Mouse (Mus musculus): ENCODE data around the gene Bpifb6. TPM values are rescaled to one million over a fixed set of nuclear protein-coding genes. Genes with fewer than 3 reads are reported as not detected.

The Bpifb6 gene
- polyA plus RNA-seq (2015; fragmentation: Nextera tagmentation; extraction: Ambion mirVana), result not detected in 2 replicates

DNA sequence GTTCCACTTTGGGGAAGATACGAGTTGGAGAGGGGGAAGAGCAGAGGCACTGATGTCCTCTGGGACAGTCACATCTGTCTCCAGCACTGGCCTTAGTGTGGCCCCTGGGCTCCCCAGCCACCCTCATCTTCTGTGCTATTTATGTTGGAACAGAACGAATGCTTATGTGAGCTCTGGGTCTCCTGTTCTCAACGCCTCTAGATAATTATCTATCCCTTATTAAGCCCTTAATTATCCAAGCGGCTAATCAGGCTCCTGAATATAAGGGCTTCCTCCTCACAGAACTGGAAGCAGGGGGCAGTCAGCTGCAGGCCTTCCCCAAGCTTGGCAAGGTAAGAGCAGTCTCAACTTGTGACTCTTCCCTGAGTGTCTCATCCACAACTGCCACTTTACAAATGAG is at the start of gene Bpifb6:
Gene Bpifb6 (plus strand): TSS at position 301 of the 400 bp plus-strand sequence.
- H3K27me3 ChIP-seq (ENCODE audit: control insufficient read depth, insufficient read depth, low read depth, low read length), result no peaks in the 10 kb centered on the region
- no peak within 1 kb of the TSS for H3K27ac ChIP-seq (ENCODE audit: low read length)
- H3K4me2 ChIP-seq (ENCODE audit: low read depth, low read length), result no peak within 1 kb of the TSS
- H3K36me3 ChIP-seq (ENCODE audit: control insufficient read depth, insufficient read depth, low read length), result no peaks in the 10 kb centered on the region
- no peak for ATAC-seq (ENCODE audit: low read depth)
- H3K9ac ChIP-seq (ENCODE audit: low read length), result no peak within 1 kb of the TSS
- H3K4me3 ChIP-seq (ENCODE audit: low read length), result no peak within 1 kb of the TSS
- no peaks in the 10 kb centered on the region for H3K9me3 ChIP-seq (ENCODE audit: control insufficient read depth, low read length)
- no peaks in the 10 kb centered on the region for H3K4me1 ChIP-seq (replicated peaks; ENCODE audit: control insufficient read depth, insufficient read depth, low read length)
- 68% methylated on average over 4 of the region's 4 CpGs for WGBS

DNA sequence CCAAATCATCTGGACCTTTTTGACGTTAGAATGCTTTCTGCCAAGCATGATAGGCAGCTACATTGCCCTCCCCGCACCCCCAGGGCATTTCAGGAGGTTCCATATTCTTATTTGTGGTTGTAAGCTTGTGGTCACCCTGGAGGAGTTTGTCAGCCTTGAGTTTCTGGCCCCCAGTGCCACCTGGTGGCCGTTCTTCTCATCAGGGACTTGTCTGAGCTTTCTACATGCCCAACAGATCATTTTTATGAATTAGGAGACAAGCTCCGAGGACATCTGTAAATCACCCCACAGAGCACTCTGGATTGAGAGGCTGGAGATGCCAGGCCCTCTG is 49.2 kb upstream of the Bpifb6 start:
- 41% methylated on average over 4 of the region's 4 CpGs for WGBS
- ATAC-seq (ENCODE audit: low read depth), result no peak
- H3K4me2 ChIP-seq (ENCODE audit: low read depth, low read length), result no peak overlapping the region
- H3K4me3 ChIP-seq (ENCODE audit: low read length), result no peak overlapping the region
- no peak overlapping the region for H3K27ac ChIP-seq (ENCODE audit: low read length)
- H3K9me3 ChIP-seq (ENCODE audit: control insufficient read depth, low read length), result no peaks in the 10 kb centered on the region
- H3K9ac ChIP-seq (ENCODE audit: low read length), result no peak overlapping the region
- H3K27me3 ChIP-seq (ENCODE audit: control insufficient read depth, insufficient read depth, low read depth, low read length), result no peaks in the 10 kb centered on the region
- H3K4me1 ChIP-seq (replicated peaks; ENCODE audit: control insufficient read depth, insufficient read depth, low read length), result no peaks in the 10 kb centered on the region
- H3K36me3 ChIP-seq (ENCODE audit: control insufficient read depth, insufficient read depth, low read length), result no peaks in the 10 kb centered on the region

GRCm38 (mm10) chr2:153853544-153853943 is 46.6 kb upstream of the Bpifb6 start:
- Histone ChIP-seq H3K27ac (ENCODE audit: low read length) (no peak overlapping the region), H3K9ac (ENCODE audit: low read length) (no peak overlapping the region), H3K9me3 (ENCODE audit: control insufficient read depth, low read length) (no peaks in the 10 kb centered on the region), H3K4me1 (replicated peaks; ENCODE audit: control insufficient read depth, insufficient read depth, low read length) (no peaks in the 10 kb centered on the region), H3K27me3 (ENCODE audit: control insufficient read depth, insufficient read depth, low read depth, low read length) (no peaks in the 10 kb centered on the region), H3K36me3 (ENCODE audit: control insufficient read depth, insufficient read depth, low read length) (no peaks in the 10 kb centered on the region), H3K4me2 (ENCODE audit: low read depth, low read length) (no peak overlapping the region), H3K4me3 (ENCODE audit: low read length) (no peak overlapping the region)
- 10% methylated on average over 5 of the region's 5 CpGs for WGBS
- ATAC-seq (ENCODE audit: low read depth), result no peak

GRCm38 (mm10) chr2:153859581-153859980 is 40.6 kb upstream of the Bpifb6 start:
- H3K9ac ChIP-seq (ENCODE audit: low read length), result no peak overlapping the region
- no peak overlapping the region for H3K4me3 ChIP-seq (ENCODE audit: low read length)
- H3K9me3 ChIP-seq (ENCODE audit: control insufficient read depth, low read length), result no peaks in the 10 kb centered on the region
- H3K4me2 ChIP-seq (ENCODE audit: low read depth, low read length), result no peak overlapping the region
- 77% methylated on average over 2 of the region's 2 CpGs for WGBS
- ATAC-seq (ENCODE audit: low read depth), result no peak
- H3K27me3 ChIP-seq (ENCODE audit: control insufficient read depth, insufficient read depth, low read depth, low read length), result no peaks in the 10 kb centered on the region
- no peak overlapping the region for H3K27ac ChIP-seq (ENCODE audit: low read length)
- H3K4me1 ChIP-seq (replicated peaks; ENCODE audit: control insufficient read depth, insufficient read depth, low read length), result no peaks in the 10 kb centered on the region
- no peaks in the 10 kb centered on the region for H3K36me3 ChIP-seq (ENCODE audit: control insufficient read depth, insufficient read depth, low read length)

- no peaks in the 10 kb centered on the region for H3K36me3 ChIP-seq (ENCODE audit: control insufficient read depth, insufficient read depth, low read length)
- no peaks in the 10 kb centered on the region for H3K9me3 ChIP-seq (ENCODE audit: control insufficient read depth, low read length)
- WGBS, result 85% methylated on average over 11 of the region's 11 CpGs
- no peak overlapping the region for H3K9ac ChIP-seq (ENCODE audit: low read length)
- H3K4me3 ChIP-seq (ENCODE audit: low read length), result no peak overlapping the region
- no peak for ATAC-seq (ENCODE audit: low read depth)
- no peak overlapping the region for H3K4me2 ChIP-seq (ENCODE audit: low read depth, low read length)
- H3K27ac ChIP-seq (ENCODE audit: low read length), result no peak overlapping the region
- no peaks in the 10 kb centered on the region for H3K27me3 ChIP-seq (ENCODE audit: control insufficient read depth, insufficient read depth, low read depth, low read length)
- no peaks in the 10 kb centered on the region for H3K4me1 ChIP-seq (replicated peaks; ENCODE audit: control insufficient read depth, insufficient read depth, low read length)
Measured at GRCm38 (mm10) chr2:153860315-153860714, 39.9 kb upstream of the Bpifb6 start.

GRCm38 (mm10) chr2:153860715-153861114 is 39.5 kb upstream of the Bpifb6 start:
- no peak for ATAC-seq (ENCODE audit: low read depth)

DNA sequence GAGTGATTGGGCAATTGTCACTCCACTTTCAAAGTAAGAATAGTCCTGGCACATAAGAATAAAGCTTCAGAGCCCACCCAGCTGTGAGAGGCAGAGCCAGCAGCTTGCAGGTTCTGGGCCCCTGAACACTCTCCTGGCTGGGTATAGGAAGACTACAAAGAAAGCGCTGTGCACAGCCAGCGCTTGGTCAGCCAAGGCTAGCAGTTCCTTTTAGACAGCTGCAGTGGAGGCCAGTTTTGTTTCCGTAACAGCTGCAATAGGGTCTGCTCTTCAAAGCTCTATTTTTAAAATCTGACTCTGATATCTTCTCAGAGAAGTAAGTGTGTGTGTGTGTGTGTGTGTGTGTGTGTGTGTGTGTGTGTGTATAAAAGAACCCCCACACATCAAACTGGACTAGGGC is 38.2 kb upstream of the Bpifb6 start:
- WGBS, result 76% methylated on average over 3 of the region's 3 CpGs
- H3K4me1 ChIP-seq (replicated peaks; ENCODE audit: control insufficient read depth, insufficient read depth, low read length), result no peaks in the 10 kb centered on the region

More at GRCm38 (mm10) chr2:153860715-153861114, 39.5 kb upstream of the Bpifb6 start:
- Histone ChIP-seq H3K27me3 (ENCODE audit: control insufficient read depth, insufficient read depth, low read depth, low read length) (no peaks in the 10 kb centered on the region), H3K9me3 (ENCODE audit: control insufficient read depth, low read length) (no peaks in the 10 kb centered on the region), H3K4me1 (replicated peaks; ENCODE audit: control insufficient read depth, insufficient read depth, low read length) (no peaks in the 10 kb centered on the region), H3K4me3 (ENCODE audit: low read length) (no peak overlapping the region), H3K36me3 (ENCODE audit: control insufficient read depth, insufficient read depth, low read length) (no peaks in the 10 kb centered on the region), H3K27ac (ENCODE audit: low read length) (no peak overlapping the region), H3K9ac (ENCODE audit: low read length) (no peak overlapping the region), H3K4me2 (ENCODE audit: low read depth, low read length) (no peak overlapping the region)
- 27% methylated on average over 3 of the region's 3 CpGs for WGBS

DNA sequence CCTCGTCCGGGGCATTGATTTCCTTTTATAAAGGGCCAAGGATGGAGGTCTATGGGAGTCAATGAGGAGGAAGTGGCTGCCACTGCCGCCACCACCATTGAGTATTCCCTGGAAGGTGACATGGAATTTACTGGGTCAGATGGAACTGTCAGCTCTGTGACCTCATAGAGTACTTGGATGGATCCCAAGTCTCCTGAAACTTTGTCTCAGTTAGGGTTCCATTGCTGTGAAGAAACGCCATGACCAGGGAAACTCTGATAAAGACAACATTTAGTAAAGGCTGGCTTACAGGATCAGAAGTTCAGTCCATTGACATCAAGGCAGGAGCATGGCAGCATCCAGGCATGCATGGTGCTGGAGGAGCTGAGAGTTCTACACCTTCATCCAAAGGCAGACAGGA is 29.2 kb upstream of the Bpifb6 start, which contains the start of gene Sun5:
Gene Sun5 (minus strand): TSS at position 101 of the 400 bp plus-strand sequence.
- Histone ChIP-seq H3K4me1 (replicated peaks; ENCODE audit: control insufficient read depth, insufficient read depth, low read length) (no peaks in the 10 kb centered on the region), H3K4me3 (ENCODE audit: low read length) (no peak within 1 kb of the TSS), H3K27me3 (ENCODE audit: control insufficient read depth, insufficient read depth, low read depth, low read length) (no peaks in the 10 kb centered on the region), H3K27ac (ENCODE audit: low read length) (no peak within 1 kb of the TSS), H3K36me3 (ENCODE audit: control insufficient read depth, insufficient read depth, low read length) (no peaks in the 10 kb centered on the region), H3K9me3 (ENCODE audit: control insufficient read depth, low read length) (no peaks in the 10 kb centered on the region), H3K9ac (ENCODE audit: low read length) (no peak within 1 kb of the TSS), H3K4me2 (ENCODE audit: low read depth, low read length) (no peak within 1 kb of the TSS)
- WGBS, result 80% methylated on average over 4 of the region's 4 CpGs
- ATAC-seq (ENCODE audit: low read depth), result no peak

More for the DNA sequence above, 38.2 kb upstream of the Bpifb6 start:
- Histone ChIP-seq H3K4me2 (ENCODE audit: low read depth, low read length) (no peak overlapping the region), H3K9ac (ENCODE audit: low read length) (no peak overlapping the region), H3K9me3 (ENCODE audit: control insufficient read depth, low read length) (no peaks in the 10 kb centered on the region), H3K27ac (ENCODE audit: low read length) (no peak overlapping the region), H3K4me3 (ENCODE audit: low read length) (no peak overlapping the region), H3K27me3 (ENCODE audit: control insufficient read depth, insufficient read depth, low read depth, low read length) (no peaks in the 10 kb centered on the region), H3K36me3 (ENCODE audit: control insufficient read depth, insufficient read depth, low read length) (no peaks in the 10 kb centered on the region)
- no peak for ATAC-seq (ENCODE audit: low read depth)

- Histone ChIP-seq H3K27ac (ENCODE audit: low read length) (no peak within 1 kb of the TSS), H3K9me3 (ENCODE audit: control insufficient read depth, low read length) (no peaks in the 10 kb centered on the region), H3K4me2 (ENCODE audit: low read depth, low read length) (no peak within 1 kb of the TSS), H3K4me1 (replicated peaks; ENCODE audit: control insufficient read depth, insufficient read depth, low read length) (no peaks in the 10 kb centered on the region), H3K36me3 (ENCODE audit: control insufficient read depth, insufficient read depth, low read length) (no peaks in the 10 kb centered on the region), H3K27me3 (ENCODE audit: control insufficient read depth, insufficient read depth, low read depth, low read length) (no peaks in the 10 kb centered on the region), H3K9ac (ENCODE audit: low read length) (no peak within 1 kb of the TSS), H3K4me3 (ENCODE audit: low read length) (no peak within 1 kb of the TSS)
- ATAC-seq (ENCODE audit: low read depth), result no peak
- WGBS, result 52% methylated on average over 9 of the region's 9 CpGs
Measured at GRCm38 (mm10) chr2:153874745-153875144, 25.4 kb upstream of the Bpifb6 start, which contains the start of gene Bpifb2. TSS of gene Bpifb2 (plus strand) at chr2:153875045.

DNA sequence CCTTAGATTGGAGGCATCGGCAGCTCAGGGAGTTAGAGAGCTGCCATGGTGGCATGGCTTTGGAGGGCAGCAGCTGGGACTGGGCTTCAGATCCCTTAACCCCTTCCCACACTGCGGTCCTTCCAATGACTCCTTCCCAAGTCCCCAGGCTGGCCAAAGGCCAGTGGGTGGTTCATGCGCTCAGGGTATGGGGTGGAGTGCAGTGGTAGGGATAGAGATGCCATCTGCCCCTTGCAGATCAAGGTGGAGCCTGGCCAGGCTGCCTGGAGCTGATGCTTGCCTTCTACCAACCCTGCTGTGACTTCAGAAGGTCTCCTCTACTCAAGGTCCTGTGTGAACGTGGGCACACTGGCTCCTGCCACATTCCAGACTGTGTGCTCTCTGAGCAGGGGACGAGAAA is 1.1 kb upstream of the Bpifb6 start:
- ATAC-seq (ENCODE audit: low read depth), result no peak
- H3K4me3 ChIP-seq (ENCODE audit: low read length), result no peak overlapping the region
- H3K36me3 ChIP-seq (ENCODE audit: control insufficient read depth, insufficient read depth, low read length), result no peaks in the 10 kb centered on the region
- no peaks in the 10 kb centered on the region for H3K4me1 ChIP-seq (replicated peaks; ENCODE audit: control insufficient read depth, insufficient read depth, low read length)
- no peak overlapping the region for H3K9ac ChIP-seq (ENCODE audit: low read length)
- H3K9me3 ChIP-seq (ENCODE audit: control insufficient read depth, low read length), result no peaks in the 10 kb centered on the region
- no peak overlapping the region for H3K27ac ChIP-seq (ENCODE audit: low read length)
- WGBS, result 76% methylated on average over 5 of the region's 5 CpGs
- H3K27me3 ChIP-seq (ENCODE audit: control insufficient read depth, insufficient read depth, low read depth, low read length), result no peaks in the 10 kb centered on the region
- no peak overlapping the region for H3K4me2 ChIP-seq (ENCODE audit: low read depth, low read length)
